Comparison of ENCODE assay signal across 8 mouse cellular contexts in genomic region chr7:45632499-45632898, GRCm38 (mm10). TPM values are rescaled to one million over a fixed set of nuclear protein-coding genes. Genes with fewer than 3 reads are reported as not detected.
A peak's percentile ranks its signal among the peaks of the same experiment; 100 is the strongest.
DNase-seq lines count a peak whose midpoint lies in the region; ATAC-seq and TF ChIP-seq lines count a peak whose summit lies in the region.

No protein-coding gene starts in this region.

- H3K4me3 ChIP-seq in lung, embryonic 14.5 days (ENCODE audit: low read depth, low read length), result peak overlapping the region; percentile 25
- peak overlapping the region; percentile 44 for H3K4me3 ChIP-seq in hindbrain, embryonic 10.5 days
- no peak overlapping the region for H3K4me3 ChIP-seq in liver, postnatal 0 days (ENCODE audit: low read depth, low read length)

- H3K9me3 ChIP-seq in lung, embryonic 14.5 days (ENCODE audit: low read depth, low read length), result no peaks in the 10 kb centered on the region
- H3K9me3 ChIP-seq in hindbrain, embryonic 10.5 days, result no peaks in the 10 kb centered on the region
- no peaks in the 10 kb centered on the region for H3K9me3 ChIP-seq in liver, postnatal 0 days (ENCODE audit: low read length)

- TF ChIP-seq CTCF in lung, embryonic 14.5 days (IDR thresholded peaks at IDR 0.05; ENCODE audit: low read depth), result peak; percentile 50
- peak; percentile 29; the same call in 1 of the 2 replicates for TF ChIP-seq CTCF in liver, postnatal 0 days (IDR thresholded peaks at IDR 0.05; ENCODE audit: low read depth)

- H3K9ac ChIP-seq in lung, embryonic 14.5 days, result peak overlapping the region; percentile 40; the same call in 1 of the 2 replicates
- H3K9ac ChIP-seq in liver, postnatal 0 days (replicated peaks), result no peak overlapping the region

- DNase-seq in lung, embryonic 14.5 days, result peak; percentile 67
- DNase-seq in lung, postnatal 25 days (ENCODE audit: low spot score), result no peak
- peak; percentile 71 for DNase-seq in embryo, embryonic 11 days
- peak; percentile 47 for DNase-seq in hindbrain, embryonic 10.5 days (ENCODE audit: low spot score)
- peak; percentile 41 for DNase-seq in liver, postnatal 0 days
- DNase-seq in testis, postnatal 14 days (ENCODE audit: low spot score), result peak; percentile 61
- DNase-seq in right cerebral cortex, postnatal 36 days (ENCODE audit: low spot score in 2 of 2), result no peak
- no peak for DNase-seq in spleen, postnatal 14 days (ENCODE audit: low spot score in 2 of 2)

- H3K4me2 ChIP-seq in lung, embryonic 14.5 days, result peak overlapping the region; percentile 57
- H3K4me2 ChIP-seq in liver, postnatal 0 days (ENCODE audit: low read depth, low read length), result no peak overlapping the region

- H3K4me1 ChIP-seq in lung, embryonic 14.5 days (ENCODE audit: insufficient read depth), result peaks cover 14% of the 10 kb centered on the region
- peaks cover 18% of the 10 kb centered on the region for H3K4me1 ChIP-seq in hindbrain, embryonic 10.5 days (replicated peaks)
- peaks cover 7% of the 10 kb centered on the region for H3K4me1 ChIP-seq in liver, postnatal 0 days (ENCODE audit: insufficient read depth)

- 11% methylated on average over 35 of the region's 35 CpGs for WGBS in lung, embryonic 14.5 days
- 14% methylated on average over 35 of the region's 35 CpGs for WGBS in hindbrain, embryonic 10.5 days
- WGBS in liver, postnatal 0 days (ENCODE audit: insufficient replicate concordance), result 43% methylated on average over 28 of the region's 35 CpGs

- peaks cover 11% of the 10 kb centered on the region; the same call in 1 of the 2 replicates for H3K36me3 ChIP-seq in lung, embryonic 14.5 days (ENCODE audit: insufficient read depth)
- H3K36me3 ChIP-seq in hindbrain, embryonic 10.5 days, result peaks cover 14% of the 10 kb centered on the region
- no peaks in the 10 kb centered on the region for H3K36me3 ChIP-seq in liver, postnatal 0 days (replicated peaks; ENCODE audit: insufficient read depth, low read length)

- no peak overlapping the region for H3K27ac ChIP-seq in lung, embryonic 14.5 days (ENCODE audit: low read depth)
- H3K27ac ChIP-seq in hindbrain, embryonic 10.5 days, result peak overlapping the region; percentile 77
- H3K27ac ChIP-seq in liver, postnatal 0 days (ENCODE audit: low read depth), result no peak overlapping the region

- H3K27me3 ChIP-seq in lung, embryonic 14.5 days (ENCODE audit: insufficient read depth, low read length), result peaks cover 13% of the 10 kb centered on the region
- H3K27me3 ChIP-seq in hindbrain, embryonic 10.5 days (ENCODE audit: insufficient read depth, poor library complexity, severe bottlenecking), result peaks cover 69% of the 10 kb centered on the region
- peaks cover 21% of the 10 kb centered on the region for H3K27me3 ChIP-seq in liver, postnatal 0 days (ENCODE audit: insufficient read depth, low read length)

- TF ChIP-seq EP300 in liver, postnatal 0 days (IDR thresholded peaks at IDR 0.05; ENCODE audit: low read depth), result no peak

- no peak for ATAC-seq in lung, embryonic 14.5 days (ENCODE audit: insufficient read depth)
- ATAC-seq in liver, postnatal 0 days, result no peak

RNA-seq across cellular contexts. Expression of gene Rasip1, which starts 5.2 kb away (rescaled TPM):
- 29.4 and 35.3 TPM in 2 replicates for polyA plus RNA-seq in lung, embryonic 14.5 days (2014; fragmentation: Nextera tagmentation; extraction: Ambion mirVana)
- 6.4 and 9.3 TPM in 2 replicates for polyA plus RNA-seq in hindbrain, embryonic 10.5 days (2016; fragmentation: Nextera tagmentation; extraction: Ambion mirVana)
- polyA plus RNA-seq in liver, postnatal 0 days (2015; fragmentation: Nextera tagmentation; extraction: Ambion mirVana), result 3.4 and 3.6 TPM in 2 replicates

RNA-seq across cellular contexts. Expression of gene Mamstr, which starts 7.3 kb away (rescaled TPM):
- 8.1 and 9.2 TPM in 2 replicates for polyA plus RNA-seq in lung, embryonic 14.5 days (2014; fragmentation: Nextera tagmentation; extraction: Ambion mirVana)
- polyA plus RNA-seq in hindbrain, embryonic 10.5 days (2016; fragmentation: Nextera tagmentation; extraction: Ambion mirVana), result 2.6 and 2.9 TPM in 2 replicates
- 0.31 and 0.54 TPM in 2 replicates for polyA plus RNA-seq in liver, postnatal 0 days (2015; fragmentation: Nextera tagmentation; extraction: Ambion mirVana)

RNA-seq across cellular contexts. Expression of gene Izumo1, which starts 10.9 kb away (rescaled TPM):
- polyA plus RNA-seq in lung, embryonic 14.5 days (2014; fragmentation: Nextera tagmentation; extraction: Ambion mirVana), result 0.28 and 0.35 TPM in 2 replicates
- 0.19 TPM in 1 of 2 replicates, not detected in the other for polyA plus RNA-seq in hindbrain, embryonic 10.5 days (2016; fragmentation: Nextera tagmentation; extraction: Ambion mirVana)
- polyA plus RNA-seq in liver, postnatal 0 days (2015; fragmentation: Nextera tagmentation; extraction: Ambion mirVana), result 0.09 TPM in 1 of 2 replicates, not detected in the other

RNA-seq across cellular contexts. Expression of gene Fut1, which starts 15.4 kb away (rescaled TPM):
- 0.13 and 0.58 TPM in 2 replicates for polyA plus RNA-seq in lung, embryonic 14.5 days (2014; fragmentation: Nextera tagmentation; extraction: Ambion mirVana)
- 0.20 TPM in 1 of 2 replicates, not detected in the other for polyA plus RNA-seq in hindbrain, embryonic 10.5 days (2016; fragmentation: Nextera tagmentation; extraction: Ambion mirVana)
- polyA plus RNA-seq in liver, postnatal 0 days (2015; fragmentation: Nextera tagmentation; extraction: Ambion mirVana), result 0.56 TPM in 1 of 2 replicates, not detected in the other

RNA-seq across cellular contexts. Expression of gene Fgf21, which starts 17.2 kb away (rescaled TPM):
- not detected in 2 replicates for polyA plus RNA-seq in lung, embryonic 14.5 days (2014; fragmentation: Nextera tagmentation; extraction: Ambion mirVana)
- polyA plus RNA-seq in hindbrain, embryonic 10.5 days (2016; fragmentation: Nextera tagmentation; extraction: Ambion mirVana), result not detected in 2 replicates
- 7.6 and 7.8 TPM in 2 replicates for polyA plus RNA-seq in liver, postnatal 0 days (2015; fragmentation: Nextera tagmentation; extraction: Ambion mirVana)

Comparison
In these comparisons a context has a peak if more than half of its experiments do, and no peak if none do; other contexts are left out.
1. DNase-seq: peak in lung, embryonic 14.5 days (single experiment), embryo, embryonic 11 days (single experiment), hindbrain, embryonic 10.5 days (single experiment), liver, postnatal 0 days (single experiment) and testis, postnatal 14 days (single experiment); none in lung, postnatal 25 days (single experiment), right cerebral cortex, postnatal 36 days (0 of 2) and spleen, postnatal 14 days (0 of 2).